Mouse (Mus musculus): ENCODE measurements around the gene Ssb. TPM values are rescaled to one million over a fixed set of nuclear protein-coding genes. Genes with fewer than 3 reads are reported as not detected.

The Ssb gene
- polyA plus RNA-seq, 1 experiment from 2014 or later: 103 TPM

GRCm38 (mm10) chr2:69851427-69852058 lies 9.8 kb upstream of the Ssb start:
- no peak overlapping the region for H3K4me3 ChIP-seq (ENCODE audit: low read depth, low read length)
- WGBS (ENCODE audit: insufficient replicate concordance): 34% methylated on average over 2 of the region's 2 CpGs
- peak; percentile 79 for ATAC-seq (ENCODE audit: low read depth)
- H3K36me3 ChIP-seq (ENCODE audit: control insufficient read depth, insufficient read depth): no peaks in the 10 kb centered on the region
- H3K27ac ChIP-seq (ENCODE audit: low read length): no peak overlapping the region
- H3K27me3 ChIP-seq (ENCODE audit: control insufficient read depth, insufficient read depth, low read depth, low read length): no peaks in the 10 kb centered on the region
- H3K4me1 ChIP-seq (ENCODE audit: control insufficient read depth, low read depth, low read length): peaks cover 16% of the 10 kb centered on the region
- no peak overlapping the region for H3K4me2 ChIP-seq (ENCODE audit: low read depth, low read length)
- H3K9ac ChIP-seq (ENCODE audit: low read depth, low read length): no peak overlapping the region
- H3K9me3 ChIP-seq (replicated peaks; ENCODE audit: control insufficient read depth, low read length): no peaks in the 10 kb centered on the region

- Histone ChIP-seq H3K27ac (ENCODE audit: low read length) (no peak overlapping the region), H3K4me2 (ENCODE audit: low read depth, low read length) (no peak overlapping the region), H3K27me3 (ENCODE audit: control insufficient read depth, insufficient read depth, low read depth, low read length) (no peaks in the 10 kb centered on the region), H3K4me3 (ENCODE audit: low read depth, low read length) (no peak overlapping the region), H3K9me3 (replicated peaks; ENCODE audit: control insufficient read depth, low read length) (no peaks in the 10 kb centered on the region), H3K36me3 (ENCODE audit: control insufficient read depth, insufficient read depth) (no peaks in the 10 kb centered on the region), H3K9ac (ENCODE audit: low read depth, low read length) (no peak overlapping the region), H3K4me1 (ENCODE audit: control insufficient read depth, low read depth, low read length) (peaks cover 17% of the 10 kb centered on the region)
- ATAC-seq (ENCODE audit: low read depth): no peak
- WGBS (ENCODE audit: insufficient replicate concordance): 16% methylated on average over 8 of the region's 8 CpGs
These were observed 5.0 kb upstream of the Ssb start for GRCm38 (mm10) chr2:69856392-69856791.

GRCm38 (mm10) chr2:69857882-69858281 lies 3.5 kb upstream of the Ssb start:
- WGBS (ENCODE audit: insufficient replicate concordance): 52% methylated on average over 1 of the region's 1 CpGs

GRCm38 (mm10) chr2:69860972-69861452 lies 350 bp upstream of the Ssb start:
- no peaks in the 10 kb centered on the region for H3K27me3 ChIP-seq (ENCODE audit: control insufficient read depth, insufficient read depth, low read depth, low read length)
- H3K9me3 ChIP-seq (replicated peaks; ENCODE audit: control insufficient read depth, low read length): no peaks in the 10 kb centered on the region
- peak overlapping the region; percentile 100 for H3K9ac ChIP-seq (ENCODE audit: low read depth, low read length)
- peak overlapping the region; percentile 83 for H3K4me2 ChIP-seq (ENCODE audit: low read depth, low read length)
- peak overlapping the region; percentile 89 for H3K27ac ChIP-seq (ENCODE audit: low read length)
- no peaks in the 10 kb centered on the region for H3K36me3 ChIP-seq (ENCODE audit: control insufficient read depth, insufficient read depth)
- H3K4me1 ChIP-seq (ENCODE audit: control insufficient read depth, low read depth, low read length): peaks cover 8% of the 10 kb centered on the region
- H3K4me3 ChIP-seq (ENCODE audit: low read depth, low read length): peak overlapping the region; percentile 100
- ATAC-seq (ENCODE audit: low read depth): peak; percentile 67
- WGBS (ENCODE audit: insufficient replicate concordance): 3% methylated on average over 13 of the region's 13 CpGs

More at GRCm38 (mm10) chr2:69857882-69858281, 3.5 kb upstream of the Ssb start:
- Histone ChIP-seq H3K27me3 (ENCODE audit: control insufficient read depth, insufficient read depth, low read depth, low read length) (no peaks in the 10 kb centered on the region), H3K36me3 (ENCODE audit: control insufficient read depth, insufficient read depth) (no peaks in the 10 kb centered on the region), H3K4me3 (ENCODE audit: low read depth, low read length) (no peak overlapping the region), H3K27ac (ENCODE audit: low read length) (no peak overlapping the region), H3K9me3 (replicated peaks; ENCODE audit: control insufficient read depth, low read length) (no peaks in the 10 kb centered on the region), H3K4me1 (ENCODE audit: control insufficient read depth, low read depth, low read length) (peaks cover 14% of the 10 kb centered on the region), H3K9ac (ENCODE audit: low read depth, low read length) (no peak overlapping the region), H3K4me2 (ENCODE audit: low read depth, low read length) (no peak overlapping the region)
- ATAC-seq (ENCODE audit: low read depth): no peak

GRCm38 (mm10) chr2:69862117-69862657 lies 825 bp downstream of the Ssb start:
- under 1% methylated on average over 13 of the region's 13 CpGs for WGBS (ENCODE audit: insufficient replicate concordance)
- Histone ChIP-seq H3K4me2 (ENCODE audit: low read depth, low read length) (peak overlapping the region; percentile 67), H3K27ac (ENCODE audit: low read length) (peak overlapping the region; percentile 89), H3K27me3 (ENCODE audit: control insufficient read depth, insufficient read depth, low read depth, low read length) (no peaks in the 10 kb centered on the region), H3K36me3 (ENCODE audit: control insufficient read depth, insufficient read depth) (peaks cover 7% of the 10 kb centered on the region), H3K9ac (ENCODE audit: low read depth, low read length) (peak overlapping the region; percentile 100), H3K9me3 (replicated peaks; ENCODE audit: control insufficient read depth, low read length) (no peaks in the 10 kb centered on the region), H3K4me1 (ENCODE audit: control insufficient read depth, low read depth, low read length) (peaks cover 8% of the 10 kb centered on the region), H3K4me3 (ENCODE audit: low read depth, low read length) (peak overlapping the region; percentile 100)
- ATAC-seq (ENCODE audit: low read depth): no peak

GRCm38 (mm10) chr2:69883990-69884391 lies 22.6 kb downstream of the Ssb start:
- peak overlapping the region; percentile 86; the same call in 1 of the 2 replicates for H3K27ac ChIP-seq (ENCODE audit: low read length)
- WGBS (ENCODE audit: insufficient replicate concordance): 35% methylated on average over 2 of the region's 2 CpGs
- H3K9ac ChIP-seq (ENCODE audit: low read depth, low read length): peak overlapping the region; percentile 90; the same call in 1 of the 2 replicates
- H3K4me1 ChIP-seq (ENCODE audit: control insufficient read depth, low read depth, low read length): peaks cover 7% of the 10 kb centered on the region
- ATAC-seq (ENCODE audit: low read depth): no peak
- H3K4me3 ChIP-seq (ENCODE audit: low read depth, low read length): peak overlapping the region; percentile 86
- no peaks in the 10 kb centered on the region for H3K36me3 ChIP-seq (ENCODE audit: control insufficient read depth, insufficient read depth)
- H3K9me3 ChIP-seq (replicated peaks; ENCODE audit: control insufficient read depth, low read length): no peaks in the 10 kb centered on the region
- peak overlapping the region; percentile 71 for H3K4me2 ChIP-seq (ENCODE audit: low read depth, low read length)
- H3K27me3 ChIP-seq (ENCODE audit: control insufficient read depth, insufficient read depth, low read depth, low read length): no peaks in the 10 kb centered on the region

- Histone ChIP-seq H3K9me3 (replicated peaks; ENCODE audit: control insufficient read depth, low read length) (no peaks in the 10 kb centered on the region), H3K4me1 (ENCODE audit: control insufficient read depth, low read depth, low read length) (peaks cover 7% of the 10 kb centered on the region), H3K4me2 (ENCODE audit: low read depth, low read length) (peak overlapping the region; percentile 71), H3K27ac (ENCODE audit: low read length) (peak overlapping the region; percentile 86), H3K36me3 (ENCODE audit: control insufficient read depth, insufficient read depth) (no peaks in the 10 kb centered on the region), H3K9ac (ENCODE audit: low read depth, low read length) (peak overlapping the region; percentile 90), H3K4me3 (ENCODE audit: low read depth, low read length) (peak overlapping the region; percentile 86), H3K27me3 (ENCODE audit: control insufficient read depth, insufficient read depth, low read depth, low read length) (no peaks in the 10 kb centered on the region)
- no peak for ATAC-seq (ENCODE audit: low read depth)
- 21% methylated on average over 6 of the region's 6 CpGs for WGBS (ENCODE audit: insufficient replicate concordance)
These were observed 23.2 kb downstream of the Ssb start for GRCm38 (mm10) chr2:69884581-69884980.

GRCm38 (mm10) chr2:69885050-69885449 lies 23.7 kb downstream of the Ssb start:
- Histone ChIP-seq H3K27ac (ENCODE audit: low read length) (peak overlapping the region; percentile 86), H3K27me3 (ENCODE audit: control insufficient read depth, insufficient read depth, low read depth, low read length) (no peaks in the 10 kb centered on the region), H3K4me2 (ENCODE audit: low read depth, low read length) (peak overlapping the region; percentile 71), H3K36me3 (ENCODE audit: control insufficient read depth, insufficient read depth) (no peaks in the 10 kb centered on the region), H3K4me1 (ENCODE audit: control insufficient read depth, low read depth, low read length) (peaks cover 7% of the 10 kb centered on the region), H3K4me3 (ENCODE audit: low read depth, low read length) (peak overlapping the region; percentile 86), H3K9ac (ENCODE audit: low read depth, low read length) (peak overlapping the region; percentile 90), H3K9me3 (replicated peaks; ENCODE audit: control insufficient read depth, low read length) (no peaks in the 10 kb centered on the region)
- peak; percentile 53 for ATAC-seq (ENCODE audit: low read depth)
- 3% methylated on average over 12 of the region's 12 CpGs for WGBS (ENCODE audit: insufficient replicate concordance)
